Mouse (Mus musculus): ENCODE results near the gene Kat5. TPM values are rescaled to one million over a fixed set of nuclear protein-coding genes. Genes with fewer than 3 reads are reported as not detected.

Kat5 gene
- total and polyA plus RNA-seq, 3 experiments = 54.5 to 67.6 TPM; not detected in 1

DNA sequence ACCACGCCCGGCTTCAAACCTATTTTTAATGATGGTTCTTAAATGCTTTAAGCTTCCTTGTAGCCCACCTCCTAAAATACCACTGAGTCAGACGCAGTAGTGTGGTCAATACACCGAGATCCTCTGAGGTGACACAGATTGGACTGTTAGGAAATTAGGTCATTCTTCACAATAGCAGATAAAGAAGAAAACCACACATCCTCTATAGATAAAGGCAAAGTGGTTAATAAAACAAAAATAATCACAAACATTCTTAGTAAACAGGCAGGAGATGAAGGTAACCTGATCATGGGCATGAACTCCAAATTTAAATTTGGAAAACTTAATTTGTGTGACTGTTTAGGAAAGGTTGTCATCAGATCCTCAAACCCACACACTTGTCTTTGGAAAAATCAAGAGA, 10.0 kb upstream of the Kat5 start (continued):
- TF ChIP-seq RAD21 (IDR thresholded peaks at IDR 0.05; ENCODE audit: low read depth, low read length) (no peak), POLR2AphosphoS2 (IDR thresholded peaks at IDR 0.05; ENCODE audit: low read length) (no peak), TCF12 (IDR thresholded peaks at IDR 0.05; ENCODE audit: low read depth, low read length) (no peak), CTCF (IDR thresholded peaks at IDR 0.05 in 2 of 3, conservative IDR thresholded peaks at IDR 0.05 in 1 of 3; ENCODE audit: control insufficient read depth in 1 of 3, insufficient read depth in 1 of 3, low read depth in 2 of 3, low read length in 3 of 3, poor library complexity in 1 of 3, severe bottlenecking in 1 of 3) (no peak), SMC3 (IDR thresholded peaks at IDR 0.05; ENCODE audit: low read depth, low read length) (no peak), GABPA (IDR thresholded peaks at IDR 0.05; ENCODE audit: low read depth, low read length) (no peak), NELFE (IDR thresholded peaks at IDR 0.05; ENCODE audit: low read depth, low read length) (no peak)

DNA sequence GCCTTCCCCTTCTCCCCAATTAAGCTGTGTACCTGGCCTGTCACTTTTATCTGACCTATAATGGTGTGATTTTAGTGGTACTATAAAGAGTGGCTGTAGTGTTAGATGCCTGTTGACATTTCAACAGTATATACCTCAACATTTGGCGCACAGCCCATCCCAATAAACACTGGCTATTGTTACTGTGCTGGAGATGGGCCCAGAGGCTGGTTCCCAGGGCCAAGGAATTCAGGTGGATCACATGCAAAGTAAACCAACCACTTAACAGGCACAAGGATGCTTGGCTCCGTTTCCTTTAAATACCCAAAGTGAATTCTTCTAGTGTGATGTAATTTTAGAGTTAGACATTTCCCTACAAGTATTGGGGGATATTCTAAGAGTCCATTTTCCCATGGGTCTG, 4.9 kb upstream of the Kat5 start:
- no peaks in the 10 kb centered on the region for H3K27me3 ChIP-seq (ENCODE audit: control insufficient read depth in 1 of 2, insufficient read depth in 2 of 2, low read length in 2 of 2)
- no peaks in the 10 kb centered on the region for H3K9me3 ChIP-seq (replicated peaks; ENCODE audit: insufficient read depth, low read length)
- TF ChIP-seq MYB (IDR thresholded peaks at IDR 0.05; ENCODE audit: low read depth, low read length) (no peak), RCOR1 (IDR thresholded peaks at IDR 0.05; ENCODE audit: low read depth, low read length) (no peak), USF2 (IDR thresholded peaks at IDR 0.05; ENCODE audit: borderline replicate concordance in 1 of 2, insufficient read depth in 1 of 2, low read depth in 1 of 2, low read length in 2 of 2) (no peak), POLR2AphosphoS5 (IDR thresholded peaks at IDR 0.05; ENCODE audit: borderline replicate concordance, low read depth, low read length) (no peak), CTCF (IDR thresholded peaks at IDR 0.05 in 2 of 3, conservative IDR thresholded peaks at IDR 0.05 in 1 of 3; ENCODE audit: control insufficient read depth in 1 of 3, insufficient read depth in 1 of 3, low read depth in 2 of 3, low read length in 3 of 3, poor library complexity in 1 of 3, severe bottlenecking in 1 of 3) (no peak), ZNF384 (IDR thresholded peaks at IDR 0.05; ENCODE audit: low read depth, low read length) (no peak), MAZ (IDR thresholded peaks at IDR 0.05; ENCODE audit: low read depth, low read length) (no peak), NELFE (IDR thresholded peaks at IDR 0.05; ENCODE audit: low read depth, low read length) (no peak)
- no peak overlapping the region for H3K9ac ChIP-seq (ENCODE audit: control insufficient read depth, low read depth, low read length, poor library complexity, severe bottlenecking)
- peaks cover 12 to 38% of the 10 kb centered on the region in 2 experiments for H3K4me1 ChIP-seq (ENCODE audit: control insufficient read depth in 1 of 2, insufficient read depth in 2 of 2, low read length in 2 of 2)
- peaks cover 0 to 35% of the 10 kb centered on the region in 2 experiments; a peak in 2 of 4 replicates for H3K36me3 ChIP-seq (ENCODE audit: control insufficient read depth in 1 of 2, insufficient read depth in 2 of 2, low read length in 2 of 2)
- H3K4me3 ChIP-seq (ENCODE audit: control insufficient read depth in 1 of 2, insufficient read depth in 1 of 2, low read depth in 2 of 2, low read length in 2 of 2) = no peak overlapping the region
- H3K27ac ChIP-seq (ENCODE audit: control insufficient read depth, low read depth, low read length) = no peak overlapping the region
- DNase-seq (ENCODE audit: low read depth, low spot score) = no peak
- peaks cover under 1% of the 10 kb centered on the region; the same call in 1 of the 2 replicates for H3K79me2 ChIP-seq (ENCODE audit: control insufficient read depth, insufficient read depth, low read length, poor library complexity)

DNA sequence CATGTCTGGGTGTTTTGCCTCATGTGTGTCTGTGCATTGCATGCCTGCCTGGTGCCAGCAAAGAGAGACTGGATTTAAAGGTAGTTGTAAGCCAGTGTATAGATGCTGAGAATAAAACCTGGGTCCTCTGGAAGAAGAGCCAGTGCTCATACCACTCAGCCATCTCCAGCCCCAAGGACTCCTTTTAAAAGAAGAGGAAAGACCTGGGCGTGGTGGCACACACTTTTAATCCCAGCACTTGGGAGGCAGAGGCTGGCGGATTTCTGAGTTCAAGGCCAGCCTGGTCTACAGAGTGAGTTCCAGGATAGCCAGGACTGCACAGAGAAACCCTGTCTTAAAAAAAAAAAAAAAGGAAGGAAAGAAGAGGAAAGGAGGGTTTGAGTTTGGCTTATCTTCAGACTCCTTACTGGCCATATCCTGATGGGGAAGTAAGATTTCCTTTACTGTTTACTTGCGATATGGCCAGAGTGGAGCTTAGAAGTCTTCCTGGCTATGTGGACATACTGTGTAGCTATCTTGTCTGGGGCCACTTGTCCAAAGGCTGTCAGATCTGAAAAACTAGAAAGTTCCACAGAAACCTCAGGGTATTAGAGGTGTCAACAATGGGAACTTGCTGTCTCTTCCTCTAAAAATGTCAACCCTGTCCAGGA, 2.9 kb upstream of the Kat5 start:
- H3K4me3 ChIP-seq (ENCODE audit: control insufficient read depth in 1 of 2, insufficient read depth in 1 of 2, low read depth in 2 of 2, low read length in 2 of 2) = no peak overlapping the region
- H3K79me2 ChIP-seq (ENCODE audit: control insufficient read depth, insufficient read depth, low read length, poor library complexity) = peaks cover 7% of the 10 kb centered on the region
- peak overlapping the region; percentile 78 for H3K27ac ChIP-seq (ENCODE audit: control insufficient read depth, low read depth, low read length)
- H3K27me3 ChIP-seq (ENCODE audit: control insufficient read depth in 1 of 2, insufficient read depth in 2 of 2, low read length in 2 of 2) = no peaks in the 10 kb centered on the region
- H3K4me1 ChIP-seq (ENCODE audit: control insufficient read depth in 1 of 2, insufficient read depth in 2 of 2, low read length in 2 of 2) = peaks cover 11 to 33% of the 10 kb centered on the region in 2 experiments
- H3K9ac ChIP-seq (ENCODE audit: control insufficient read depth, low read depth, low read length, poor library complexity, severe bottlenecking) = no peak overlapping the region
- DNase-seq (ENCODE audit: low read depth, low spot score) = peak; percentile 78
- peaks cover 0 to 37% of the 10 kb centered on the region in 2 experiments; a peak in 2 of 4 replicates for H3K36me3 ChIP-seq (ENCODE audit: control insufficient read depth in 1 of 2, insufficient read depth in 2 of 2, low read length in 2 of 2)
- H3K9me3 ChIP-seq (replicated peaks; ENCODE audit: insufficient read depth, low read length) = no peaks in the 10 kb centered on the region
- TF ChIP-seq MAZ (IDR thresholded peaks at IDR 0.05; ENCODE audit: low read depth, low read length) (no peak), MAFK (IDR thresholded peaks at IDR 0.05; ENCODE audit: borderline replicate concordance, low read depth, low read length) (peak; percentile 56; the same call in 1 of the 2 replicates), ELF1 (IDR thresholded peaks at IDR 0.05; ENCODE audit: low read depth, low read length) (0 out of 2 replicates have a peak, but pooled peaks have one; percentile 0), EP300 (IDR thresholded peaks at IDR 0.05; ENCODE audit: low read depth in 1 of 2, low read length in 2 of 2) (peak; percentile 95), TBP (IDR thresholded peaks at IDR 0.05; ENCODE audit: low read depth, low read length) (peak; percentile 95), ETS1 (IDR thresholded peaks at IDR 0.05; ENCODE audit: low read depth, low read length) (peak; percentile 81), BHLHE40 (IDR thresholded peaks at IDR 0.05; ENCODE audit: borderline replicate concordance, low read depth, low read length) (0 out of 2 replicates have a peak, but pooled peaks have one; percentile 6), KAT2A (conservative IDR thresholded peaks at IDR 0.05; ENCODE audit: low read depth, low read length) (no peak), TAL1 (IDR thresholded peaks at IDR 0.05; ENCODE audit: low read length) (peak; percentile 89), HCFC1 (IDR thresholded peaks at IDR 0.05; ENCODE audit: low read depth, low read length) (peak; percentile 31; the same call in 1 of the 2 replicates), RCOR1 (IDR thresholded peaks at IDR 0.05; ENCODE audit: low read depth, low read length) (peak; percentile 91), GATA1 (IDR thresholded peaks at IDR 0.05; ENCODE audit: low read depth, low read length) (peak; percentile 98), ZKSCAN1 (IDR thresholded peaks at IDR 0.05; ENCODE audit: low read depth, low read length) (peak; percentile 36; the same call in 1 of the 2 replicates), RAD21 (IDR thresholded peaks at IDR 0.05; ENCODE audit: low read depth, low read length) (no peak), SIN3A (IDR thresholded peaks at IDR 0.05; ENCODE audit: low read length) (peak; percentile 70; the same call in 1 of the 2 replicates), TCF12 (IDR thresholded peaks at IDR 0.05; ENCODE audit: low read depth, low read length) (peak; percentile 95), ZNF384 (IDR thresholded peaks at IDR 0.05; ENCODE audit: low read depth, low read length) (peak; percentile 96), USF1 (IDR thresholded peaks at IDR 0.05; ENCODE audit: low read depth, low read length) (no peak)

All from MEL (cell line).